Mouse (Mus musculus) liver, postnatal 0 days (tissue): ENCODE data around the gene Vmn1r121.
"Not testable (repeated sequence)": the region's sequence is repeated elsewhere in the genome, so short reads cannot be mapped to it uniquely, and the experiment has no call there.

Source experiments
- CTCF ChIP-seq: sonication (generic); IDR thresholded peaks from 2 replicates; pipeline ENCODE4 v1.5.1; 2016; ENCODE audit warnings: antibody characterized with exemption, low read depth
- EP300 ChIP-seq: IDR thresholded peaks from 2 replicates; pipeline ENCODE4 v1.6.1; 2016; ENCODE audit warnings: antibody characterized with exemption, low read depth, mild to moderate bottlenecking

- not testable (repeated sequence) for TF ChIP-seq CTCF, EP300
Observed at GRCm38 (mm10) chr7:21134028-21134427, 35.7 kb upstream of the Vmn1r121 start, which contains the start of gene Vmn1r122.
